Mouse (Mus musculus): Measurements from ENCODE around the gene Foxp1.

Gene Foxp1

DNA sequence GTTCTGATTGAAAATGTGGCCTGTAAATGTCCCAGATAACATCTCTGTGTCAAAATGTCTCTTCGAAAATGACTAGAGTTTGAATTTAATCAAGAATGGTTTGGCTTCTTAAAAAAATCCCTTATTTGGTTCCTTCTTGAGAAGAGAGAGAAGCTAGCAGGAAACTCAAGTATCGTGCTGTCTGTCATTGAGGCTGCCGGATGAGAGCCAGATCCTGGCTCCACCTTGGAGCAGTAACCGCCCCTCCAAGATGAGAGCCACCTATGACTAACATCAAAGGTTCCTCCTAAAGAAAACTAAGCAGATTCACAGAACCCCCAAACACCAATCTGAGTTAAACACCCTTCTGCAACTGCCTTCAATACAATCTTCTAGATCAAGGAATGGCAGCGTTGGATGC lies 225.0 kb downstream of the Foxp1 start:
- no peak for ATAC-seq (ENCODE audit: low TSS enrichment)

DNA sequence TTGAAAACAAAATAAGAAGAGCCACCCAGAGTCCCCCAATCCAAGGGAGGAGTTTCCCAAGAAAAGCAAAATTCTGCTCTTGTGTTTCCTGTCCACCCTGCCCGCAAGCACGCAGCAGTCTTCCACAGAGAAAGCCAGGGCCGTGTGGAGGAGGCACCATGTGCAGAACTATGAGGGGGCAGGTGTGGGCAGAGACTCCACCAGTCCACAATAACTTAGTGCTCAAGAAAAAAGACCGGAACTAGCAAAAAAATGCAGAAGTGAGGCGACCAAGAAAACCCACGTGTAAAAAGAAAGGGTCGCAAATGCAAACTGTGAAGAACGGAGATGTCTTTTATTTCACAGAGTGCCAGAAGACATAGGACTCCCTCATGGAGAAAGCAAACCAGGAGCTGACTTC lies 227.0 kb downstream of the Foxp1 start:
- peak; percentile 93 for ATAC-seq (ENCODE audit: low TSS enrichment)

DNA sequence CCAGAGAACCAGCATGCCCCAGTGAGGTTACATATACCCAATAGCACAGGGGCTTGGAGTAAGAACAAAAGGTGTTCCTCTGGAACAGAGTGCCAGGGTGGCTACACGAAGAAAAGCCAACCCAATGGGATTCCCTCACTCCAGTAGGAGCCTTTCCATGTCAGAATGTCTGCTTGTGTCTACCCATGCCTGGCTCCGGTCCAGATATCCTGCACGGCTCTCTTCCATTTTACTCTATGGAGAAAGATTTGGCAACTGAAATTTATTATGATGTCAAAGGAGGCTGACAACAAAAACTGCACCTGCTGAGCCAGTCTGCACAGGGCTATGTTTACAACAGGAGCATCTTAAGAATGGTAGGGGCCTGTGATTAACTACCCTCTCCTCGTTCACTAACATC lies 233.3 kb downstream of the Foxp1 start:
- ATAC-seq (ENCODE audit: low TSS enrichment): no peak

DNA sequence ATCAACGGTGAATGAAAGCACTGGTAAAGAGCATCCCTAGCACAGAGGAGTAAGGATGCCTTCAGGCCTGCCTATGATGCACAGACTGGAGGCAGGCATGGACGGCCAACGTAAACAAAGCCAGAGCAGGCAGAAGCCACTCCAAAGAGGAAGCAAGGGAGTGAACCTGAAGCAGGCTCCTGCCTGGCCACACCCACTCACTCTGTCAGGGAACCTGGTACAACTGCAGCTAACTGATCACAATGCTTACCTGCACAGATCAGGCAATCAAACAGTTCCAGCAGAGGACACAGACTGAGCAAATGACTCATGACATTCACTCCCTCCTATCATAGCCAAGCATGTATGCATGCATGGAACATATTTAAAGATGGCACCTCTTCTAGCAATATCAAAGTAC lies 237.5 kb downstream of the Foxp1 start:
- ATAC-seq (ENCODE audit: low TSS enrichment): no peak

DNA sequence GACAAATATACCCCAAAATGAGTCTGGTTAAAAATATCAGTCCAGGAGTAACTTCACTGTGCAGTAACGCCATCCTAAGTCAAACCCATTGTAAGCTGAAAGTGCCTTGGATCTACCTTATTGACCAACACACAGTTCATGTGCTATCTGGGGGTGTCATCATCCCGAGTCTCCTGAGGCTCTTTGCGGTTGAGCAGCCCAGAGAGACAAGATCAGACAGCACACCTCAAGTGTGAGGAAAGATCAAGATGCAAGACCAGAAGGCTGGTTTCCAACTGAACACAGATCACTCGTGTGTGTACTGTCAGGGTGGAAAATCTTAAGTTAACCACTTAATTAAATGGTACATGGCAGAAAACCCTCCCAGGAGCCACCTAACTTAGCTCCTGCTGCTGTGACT lies 238.5 kb downstream of the Foxp1 start:
- ATAC-seq (ENCODE audit: low TSS enrichment): no peak

DNA sequence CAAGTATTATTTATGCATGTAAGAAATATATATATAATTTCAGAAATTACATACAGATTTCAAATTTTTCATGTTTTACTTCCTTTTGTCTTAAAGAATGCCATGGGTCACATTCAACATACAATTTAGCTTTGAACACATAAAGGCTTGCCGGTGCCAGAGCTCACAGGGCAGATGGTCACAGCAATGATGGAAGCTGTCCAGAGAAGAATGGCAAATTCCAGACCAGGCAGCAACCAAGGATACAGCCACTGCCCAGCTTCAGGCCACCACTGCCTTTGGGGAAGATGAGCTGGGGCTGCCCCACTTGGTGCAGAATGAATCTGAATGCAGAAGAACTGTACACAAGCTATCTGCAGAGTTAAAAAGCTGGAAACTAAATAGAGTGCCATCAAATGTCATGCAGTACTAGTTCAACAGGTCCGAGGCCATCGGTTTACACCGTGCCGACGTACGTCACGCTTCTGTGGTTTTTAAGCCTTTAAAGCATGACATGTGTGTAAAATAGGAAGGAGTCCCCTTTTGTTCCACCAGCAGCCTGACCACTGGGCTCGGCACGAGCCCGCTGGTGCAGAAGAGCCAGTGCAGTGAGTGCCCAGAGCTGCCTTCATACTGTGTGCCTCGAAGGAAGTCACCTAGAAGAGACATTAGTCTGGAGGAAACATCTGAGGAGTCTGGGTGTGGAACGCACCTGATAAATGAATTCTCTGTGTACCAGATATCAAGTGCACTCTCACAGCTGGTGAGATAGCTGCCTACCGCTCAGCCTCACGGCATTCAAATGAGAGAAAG lies 239.5 kb downstream of the Foxp1 start:
- ATAC-seq (ENCODE audit: low TSS enrichment): no peak

DNA sequence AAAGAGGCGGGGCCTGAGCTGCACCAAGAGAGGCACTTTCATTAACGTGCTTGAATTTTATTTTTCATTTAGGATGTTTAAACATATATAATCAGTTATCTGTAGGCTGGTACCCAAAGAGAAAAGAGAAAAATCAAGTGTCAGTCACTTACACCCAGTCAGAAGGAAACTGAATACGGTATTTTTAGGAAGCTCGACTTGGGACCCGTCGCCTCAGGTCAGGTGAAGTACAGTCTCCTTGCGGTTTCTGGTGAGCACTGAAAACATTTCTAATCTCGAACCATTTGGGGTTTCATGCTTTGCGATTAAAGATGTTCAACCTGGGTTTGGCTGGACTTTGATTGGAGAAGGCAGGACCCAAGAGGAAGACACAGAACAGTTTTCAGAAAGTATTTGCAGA lies 241.1 kb downstream of the Foxp1 start:
- no peak for ATAC-seq (ENCODE audit: low TSS enrichment)

DNA sequence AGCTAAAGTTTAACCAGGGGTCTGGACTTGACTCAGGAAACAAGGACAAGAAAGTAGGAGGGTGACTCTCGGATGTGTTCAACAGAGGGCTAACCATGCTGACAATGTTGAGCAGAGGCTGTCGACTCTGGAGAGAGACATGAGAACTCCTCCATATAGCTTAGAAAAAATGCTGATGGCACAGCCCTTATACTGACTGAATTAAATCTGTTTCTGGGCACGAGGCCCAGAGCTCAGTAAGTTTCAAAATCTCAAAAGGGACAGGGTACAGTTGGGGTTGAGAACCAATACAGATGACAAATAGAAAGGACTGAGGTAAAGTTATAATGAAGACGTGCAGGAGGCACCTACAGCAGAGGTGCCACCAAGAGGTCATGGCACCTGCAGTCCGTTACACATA lies 241.9 kb downstream of the Foxp1 start:
- ATAC-seq (ENCODE audit: low TSS enrichment): peak; percentile 75

DNA sequence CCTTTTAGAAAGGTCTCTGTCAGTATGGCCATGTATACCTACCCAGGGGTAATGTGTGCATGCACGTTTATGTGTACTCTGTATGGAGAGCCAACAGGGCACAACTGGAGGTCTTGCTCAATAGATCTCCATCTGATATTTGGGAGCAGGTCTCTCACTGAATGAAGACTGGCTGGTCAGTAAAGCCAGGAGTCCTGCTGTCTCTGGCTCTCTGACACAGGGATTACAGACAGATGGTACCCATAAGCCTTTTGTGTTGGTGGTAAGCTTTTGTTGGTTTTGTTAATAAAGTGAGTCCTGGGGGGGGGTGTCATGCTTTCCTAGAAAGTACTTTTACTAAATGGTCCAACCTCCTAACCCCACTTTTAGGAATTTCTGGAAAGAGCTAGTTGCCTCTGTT lies 245.3 kb downstream of the Foxp1 start:
- no peak for ATAC-seq (ENCODE audit: low TSS enrichment)

DNA sequence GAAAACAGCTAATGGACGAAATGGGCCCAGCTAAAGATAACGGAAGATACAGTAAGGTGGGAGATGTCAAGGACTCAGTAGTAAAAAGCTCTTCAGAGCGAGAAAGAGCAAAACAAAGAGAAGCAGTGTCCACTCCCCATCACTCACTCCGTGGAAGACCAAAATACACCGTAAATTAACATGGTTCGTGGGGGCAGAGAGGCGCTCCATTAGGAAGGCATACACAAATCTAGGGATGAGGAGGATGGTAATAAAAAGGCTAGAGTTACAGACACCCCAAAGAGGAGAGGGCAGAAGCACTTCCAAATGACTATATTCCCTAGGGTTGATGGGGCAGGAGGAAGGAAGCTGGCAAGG lies 246.2 kb downstream of the Foxp1 start:
- ATAC-seq (ENCODE audit: low TSS enrichment): no peak

DNA sequence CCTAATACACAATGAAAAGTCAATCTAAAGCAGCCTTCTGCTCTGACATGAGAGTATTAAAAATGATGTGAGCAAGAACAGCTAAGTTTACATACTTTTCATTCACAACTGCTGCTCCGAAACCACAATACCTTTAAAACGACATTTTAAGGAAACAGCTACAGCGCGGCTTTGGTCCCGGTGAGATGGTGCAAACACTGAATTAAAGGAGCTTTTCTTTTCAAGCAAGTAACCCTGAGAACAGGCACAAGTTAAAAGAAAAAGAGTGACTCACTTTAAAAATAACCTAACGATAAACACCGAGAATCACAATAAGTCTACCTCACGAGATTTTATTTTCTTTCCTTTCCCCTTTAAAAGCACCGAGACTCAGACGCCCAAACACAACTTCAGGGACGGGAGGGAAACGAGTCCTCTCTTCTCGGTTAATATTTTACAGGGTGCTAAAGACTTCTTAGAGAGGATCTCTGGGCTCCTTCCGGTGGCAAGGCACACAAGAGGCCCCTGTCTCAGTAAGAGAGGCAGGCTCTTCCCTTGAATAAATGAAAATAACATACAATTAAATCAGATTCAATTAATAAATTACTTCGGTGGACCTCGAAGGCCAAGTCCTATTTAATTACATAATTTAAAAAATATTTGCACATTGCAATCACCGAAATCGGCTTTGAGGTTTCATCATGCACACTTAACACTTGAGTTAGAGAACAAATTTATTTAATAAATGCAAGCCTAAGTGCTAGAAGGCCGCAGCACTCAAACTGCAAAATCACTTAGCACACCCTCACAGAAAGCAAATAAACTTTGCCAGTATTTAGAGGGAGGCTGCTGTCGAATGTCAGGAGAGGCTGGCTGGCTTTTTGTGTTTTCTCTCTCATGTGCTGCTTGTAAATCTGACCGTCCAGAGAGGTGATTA lies 246.9 kb downstream of the Foxp1 start:
- ATAC-seq (ENCODE audit: low TSS enrichment): no peak

DNA sequence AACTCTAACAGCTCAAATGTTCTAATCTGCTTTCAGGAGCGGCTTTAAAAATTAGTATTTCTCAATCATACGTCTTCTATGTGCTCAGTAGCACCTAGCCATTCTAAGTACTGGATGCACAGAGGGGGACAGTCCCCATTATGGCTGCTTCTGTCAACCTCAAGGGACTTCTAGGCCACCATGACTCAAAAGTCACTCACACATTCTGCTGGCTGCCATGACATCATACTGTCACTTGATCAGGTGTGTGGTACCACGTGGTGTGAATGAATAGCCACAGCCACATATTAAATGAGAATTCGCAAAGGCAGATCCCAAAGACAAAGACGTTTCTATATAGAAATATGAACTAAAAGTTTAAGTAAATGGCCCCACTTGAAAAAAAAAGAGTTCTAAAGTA lies 247.9 kb downstream of the Foxp1 start:
- ATAC-seq (ENCODE audit: low TSS enrichment): no peak

DNA sequence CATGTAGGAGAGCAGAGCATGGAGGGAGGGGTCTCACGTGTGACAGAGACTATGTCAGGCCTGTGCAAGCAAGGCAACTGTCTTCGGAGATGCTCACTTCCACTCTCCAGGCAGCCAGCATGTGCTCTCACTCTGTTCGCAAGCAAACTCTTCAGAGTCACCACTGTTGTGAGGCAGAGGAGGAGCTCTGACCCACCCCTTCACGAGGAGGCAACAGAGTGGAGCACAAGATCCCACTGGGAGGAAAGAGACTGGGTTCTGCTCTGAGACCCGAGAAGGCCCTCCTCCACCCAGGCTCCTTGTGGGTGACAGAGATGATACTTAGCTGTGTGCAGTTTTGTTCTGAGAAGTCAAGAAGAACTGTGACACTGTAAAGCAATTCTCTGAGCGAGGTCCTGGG lies 248.3 kb downstream of the Foxp1 start:
- ATAC-seq (ENCODE audit: low TSS enrichment): no peak

DNA sequence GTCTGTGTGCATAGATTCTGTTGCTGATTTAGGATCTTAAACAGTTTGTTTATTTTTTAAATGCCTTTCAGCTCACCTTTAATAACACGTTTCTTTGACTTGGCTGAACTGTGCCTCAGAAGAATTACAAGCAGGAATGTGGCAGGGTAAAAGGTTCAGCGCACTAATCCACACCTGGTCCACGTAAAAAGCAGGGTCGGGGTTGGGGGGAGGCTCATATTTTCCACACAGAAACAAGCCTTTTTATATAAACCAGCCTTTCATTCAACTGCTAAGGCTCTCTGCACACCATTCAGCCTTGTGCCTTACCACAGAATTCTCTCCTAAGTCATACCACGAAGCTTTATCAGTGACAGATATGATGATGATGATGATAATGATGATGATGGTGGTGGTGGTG lies 249.3 kb downstream of the Foxp1 start:
- no peak for ATAC-seq (ENCODE audit: low TSS enrichment)

DNA sequence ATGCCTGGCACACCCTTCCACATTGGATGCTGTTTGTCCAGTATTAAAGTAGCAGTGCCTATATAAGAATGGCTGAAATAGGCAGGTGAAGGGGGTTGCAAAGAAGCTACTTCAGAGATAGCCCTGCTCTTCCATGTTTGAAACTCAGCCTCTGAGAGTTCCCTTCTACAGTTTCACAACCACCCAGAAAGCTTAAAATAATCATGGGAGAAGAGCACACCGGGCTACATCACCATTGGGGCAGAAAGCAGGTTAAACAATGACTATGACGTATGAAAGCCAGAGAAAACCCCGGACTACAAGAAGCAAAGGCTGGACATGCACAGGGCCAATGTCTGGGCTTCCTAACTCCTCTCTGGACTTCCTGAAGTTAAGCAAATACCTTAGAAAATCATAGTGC lies 250.3 kb downstream of the Foxp1 start:
- no peak for ATAC-seq (ENCODE audit: low TSS enrichment)

DNA sequence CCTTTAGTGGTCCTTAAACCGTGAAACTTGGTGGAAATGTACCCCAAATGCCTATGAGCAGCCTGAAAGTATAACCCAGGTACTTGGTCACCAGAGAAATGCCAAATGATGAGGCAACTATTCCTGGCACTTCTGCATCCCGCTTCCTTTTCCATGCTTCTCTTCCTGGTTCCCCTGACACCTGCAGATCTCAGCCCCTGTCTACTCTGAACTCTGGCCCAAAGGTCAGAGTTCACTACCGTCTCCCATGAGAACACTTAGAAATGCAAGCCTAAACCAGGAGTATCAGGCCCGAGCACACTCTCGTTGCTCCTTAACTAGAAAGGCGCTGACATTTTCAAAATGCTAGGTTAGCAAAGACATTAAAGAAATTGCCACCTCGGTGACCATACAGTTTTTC lies 250.8 kb downstream of the Foxp1 start:
- no peak for ATAC-seq (ENCODE audit: low TSS enrichment)

DNA sequence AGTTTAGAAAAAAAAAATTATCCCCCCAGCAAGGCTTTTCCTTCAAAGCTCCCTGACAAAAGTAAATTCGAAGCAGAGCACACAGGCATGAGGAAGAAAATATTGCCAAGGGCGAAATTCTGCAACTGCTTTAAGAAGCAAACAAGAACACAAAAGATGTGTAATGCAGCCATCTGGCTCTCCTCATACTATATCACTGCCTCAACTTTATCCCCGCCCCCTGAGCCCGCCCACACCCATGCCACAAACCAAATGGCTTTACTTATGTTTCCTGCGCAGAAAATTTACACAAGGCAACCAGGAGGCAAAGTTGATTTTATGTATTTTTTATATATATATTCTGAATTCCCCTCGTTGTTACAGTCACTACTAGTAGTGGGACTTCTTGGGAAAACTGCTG lies 252.6 kb downstream of the Foxp1 start:
- peak; percentile 62 for ATAC-seq (ENCODE audit: low TSS enrichment)

DNA sequence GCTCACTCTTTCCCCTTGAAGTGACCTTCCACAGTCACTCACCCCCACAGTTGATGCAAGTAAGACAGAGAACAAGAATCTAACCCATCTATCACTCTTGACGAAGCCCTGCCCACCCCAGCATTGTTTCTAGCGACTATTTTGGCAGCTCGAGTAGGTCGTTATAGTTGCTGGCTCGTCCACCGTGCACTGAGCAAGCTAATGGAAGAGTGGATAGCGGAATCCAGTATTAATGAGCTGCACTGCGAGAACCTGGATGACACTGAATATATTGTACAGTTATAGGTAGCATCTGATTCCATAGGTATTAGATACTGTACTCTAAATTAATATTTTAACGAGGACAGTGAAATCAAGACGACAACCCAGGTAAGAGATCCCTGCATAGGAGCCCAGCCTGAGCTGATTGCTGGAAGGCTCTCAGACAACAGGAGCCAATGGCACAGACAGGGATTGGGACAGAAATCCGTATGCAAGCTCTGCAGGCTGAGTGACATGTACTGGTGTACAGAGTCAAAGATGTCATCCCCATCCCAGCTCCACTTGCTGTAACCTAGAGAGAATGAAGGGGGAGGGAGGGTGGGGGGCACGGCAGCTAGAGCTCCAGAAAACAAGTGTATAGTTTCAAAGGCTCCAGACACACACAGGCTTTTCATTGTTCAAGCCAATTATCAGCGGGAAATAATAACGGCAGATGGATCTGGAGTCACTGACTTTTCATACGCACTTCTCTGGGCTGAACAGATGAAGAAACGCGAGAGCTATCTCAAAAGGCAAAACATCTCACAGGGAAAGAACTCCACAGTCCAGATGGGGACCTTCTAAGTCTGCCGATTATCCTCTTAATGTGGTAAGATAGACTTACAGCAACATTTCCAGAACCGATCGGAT lies 254.1 kb downstream of the Foxp1 start:
- no peak for ATAC-seq (ENCODE audit: low TSS enrichment)

DNA sequence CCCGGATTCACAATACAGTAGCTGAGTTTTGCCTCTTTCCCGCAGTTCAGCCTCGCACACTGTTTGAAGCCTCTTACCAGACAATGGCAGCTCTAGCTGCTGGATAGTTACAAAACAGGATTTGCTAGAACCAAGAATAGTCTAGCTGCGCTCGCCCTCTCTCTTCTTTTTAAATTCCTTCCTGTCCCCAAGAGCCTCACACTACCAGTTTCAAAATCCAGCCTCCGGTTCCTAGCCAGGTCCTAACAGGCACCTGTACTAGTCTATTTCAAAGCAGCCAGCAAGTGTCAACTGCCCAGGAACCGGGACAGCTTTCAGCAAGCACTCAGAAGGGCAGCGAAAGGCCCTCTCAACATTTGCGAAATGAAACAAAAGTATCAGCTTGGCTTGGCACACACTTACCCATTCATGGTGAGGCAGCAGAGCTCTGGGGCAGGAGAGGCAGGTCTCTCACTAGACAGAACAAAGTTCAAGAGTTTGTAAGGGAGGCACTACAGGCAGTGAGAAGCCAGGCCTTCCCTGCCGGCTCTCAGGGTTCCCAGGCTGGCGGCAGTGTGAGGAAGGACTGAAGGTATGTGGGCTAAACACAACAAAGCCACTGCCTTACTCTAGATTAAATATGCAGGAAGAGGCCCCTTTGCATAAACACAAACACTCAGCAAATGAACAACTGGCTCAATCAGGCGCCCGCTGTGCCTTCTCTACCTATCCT lies 256.4 kb downstream of the Foxp1 start:
- peak; percentile 83 for ATAC-seq (ENCODE audit: low TSS enrichment)

DNA sequence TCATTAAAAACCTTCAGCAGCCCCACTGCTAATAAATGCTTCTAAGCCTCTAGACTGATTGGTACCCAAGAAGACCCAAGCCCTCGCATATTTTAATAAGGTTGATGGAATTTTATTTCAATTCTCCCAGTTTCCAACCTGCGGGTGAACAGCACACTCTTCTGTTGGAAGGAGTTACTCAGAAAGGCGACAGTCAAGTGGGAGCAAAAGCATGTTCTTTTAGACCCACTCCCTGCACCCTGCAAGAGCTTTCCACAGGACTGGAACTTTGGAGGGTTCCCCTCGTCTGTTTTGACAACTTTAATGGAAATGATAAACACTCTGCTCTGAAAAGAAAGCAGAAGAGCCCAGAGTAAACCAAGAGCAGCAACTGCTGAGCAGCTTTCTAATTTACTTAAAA lies 257.3 kb downstream of the Foxp1 start:
- ATAC-seq (ENCODE audit: low TSS enrichment): no peak

Measured in frontal cortex, adult (tissue).